Mouse (Mus musculus) liver, embryonic 14.5 days (tissue): ENCODE measurements around the gene Msantd2. TPM values are rescaled to one million over a fixed set of nuclear protein-coding genes. Genes with fewer than 3 reads are reported as not detected.

Experiments used
- ATAC-seq: fragments of 200-750 bp; cut with Nextera tagmentation; 2 replicates; pipeline ENCODE4 v1.8.0; 2017; ENCODE audit warnings: moderate number of reproducible peaks, mild to moderate bottlenecking, moderate library complexity; ENCODE audit not compliant: insufficient read depth
- DNase-seq, 3 experiments: peaks; one replicate each; pipeline ENCODE4 v3.0.0-alpha.2; 2012 to 2013; ENCODE audit warnings: low read depth in 3 of 3, low spot score in 3 of 3
- H3K27ac ChIP-seq: fragments of 300-500 bp; sonication (generic); 2 replicates; pipeline ENCODE4 v1.5.1; 2014; ENCODE audit warnings: moderate library complexity, mild to moderate bottlenecking, control low read depth, inconsistent platforms
- H3K27me3 ChIP-seq: fragments of 300-500 bp; sonication (generic); 2 replicates; pipeline ENCODE4 v1.6.1; 2014; ENCODE audit warnings: mild to moderate bottlenecking, low read length, moderate library complexity; ENCODE audit not compliant: control insufficient read depth, insufficient read depth
- H3K36me3 ChIP-seq: fragments of 300-500 bp; sonication (generic); replicated peaks from 2 replicates; pipeline ENCODE4 v1.6.1; 2014; ENCODE audit warnings: low read depth; ENCODE audit not compliant: control insufficient read depth, insufficient read depth
- H3K4me1 ChIP-seq, 2 experiments: fragments of 200-500 bp in 1 of 2; fragments of 300-500 bp in 1 of 2; sonication (generic) in 1 of 2; replicated peaks; 2 replicates each; pipeline ENCODE4 v1.6.1; 2012 to 2014; ENCODE audit warnings: antibody characterized with exemption in 1 of 2, inconsistent platforms in 1 of 2, low read length in 1 of 2; ENCODE audit not compliant: control insufficient read depth in 2 of 2, insufficient read depth in 2 of 2
- H3K4me2 ChIP-seq: fragments of 300-500 bp; sonication (generic); 2 replicates; pipeline ENCODE4 v1.6.1; 2014; ENCODE audit warnings: low read depth, mild to moderate bottlenecking, control low read depth, moderate library complexity
- H3K4me3 ChIP-seq, 2 experiments: fragments of 200-500 bp in 1 of 2; fragments of 300-500 bp in 1 of 2; sonication (generic) in 1 of 2; 2 replicates each; pipeline ENCODE4 v1.5.1; 2012 to 2014; ENCODE audit warnings: low read depth in 2 of 2, low read length in 2 of 2, mild to moderate bottlenecking in 2 of 2, control low read depth in 1 of 2, inconsistent platforms in 1 of 2, moderate library complexity in 1 of 2; ENCODE audit not compliant: insufficient read depth in 1 of 2
- H3K9ac ChIP-seq: fragments of 300-500 bp; sonication (generic); replicated peaks from 2 replicates; pipeline ENCODE4 v1.6.1; 2014; ENCODE audit warnings: mild to moderate bottlenecking, control low read depth, moderate library complexity
- H3K9me3 ChIP-seq: fragments of 300-500 bp; sonication (generic); 2 replicates; pipeline ENCODE4 v1.6.1; 2016; ENCODE audit warnings: low read length, mixed read lengths; ENCODE audit not compliant: control insufficient read depth
- CTCF ChIP-seq: IDR thresholded peaks from 2 replicates; pipeline ENCODE4 v1.5.1; 2016; ENCODE audit warnings: antibody characterized with exemption, low read depth, control low read depth
- EP300 ChIP-seq: IDR thresholded peaks from 2 replicates; pipeline ENCODE4 v1.6.1; 2016; ENCODE audit warnings: antibody characterized with exemption, low read depth
- WGBS: fragments of 180-500 bp; shearing (Covaris S2); extraction: QIAGEN DNeasy Blood & Tissue Kit; methylation state at CpG from one replicate; pipeline ENCODE4 v1.1.7; 2014; ENCODE audit not compliant: insufficient replicate concordance; 5-methylcytosine and 5-hydroxymethylcytosine counted together
- polyA plus RNA-seq, 2 experiments: library from polyadenylated mRNA; depleted of rRNA in 1 of 2; stranded (reverse) in 1 of 2; unstranded in 1 of 2; fragments of >200 nt; fragmentation: Nextera tagmentation in 1 of 2; extraction: Ambion mirVana in 1 of 2; gene quantifications; 2 replicates each; pipeline versions ENCODE4 v1.2.1 to v1.2.3; 2012 to 2014

Gene Msantd2
- polyA plus RNA-seq, 2 experiments = 3.8 to 9.3 TPM

DNA sequence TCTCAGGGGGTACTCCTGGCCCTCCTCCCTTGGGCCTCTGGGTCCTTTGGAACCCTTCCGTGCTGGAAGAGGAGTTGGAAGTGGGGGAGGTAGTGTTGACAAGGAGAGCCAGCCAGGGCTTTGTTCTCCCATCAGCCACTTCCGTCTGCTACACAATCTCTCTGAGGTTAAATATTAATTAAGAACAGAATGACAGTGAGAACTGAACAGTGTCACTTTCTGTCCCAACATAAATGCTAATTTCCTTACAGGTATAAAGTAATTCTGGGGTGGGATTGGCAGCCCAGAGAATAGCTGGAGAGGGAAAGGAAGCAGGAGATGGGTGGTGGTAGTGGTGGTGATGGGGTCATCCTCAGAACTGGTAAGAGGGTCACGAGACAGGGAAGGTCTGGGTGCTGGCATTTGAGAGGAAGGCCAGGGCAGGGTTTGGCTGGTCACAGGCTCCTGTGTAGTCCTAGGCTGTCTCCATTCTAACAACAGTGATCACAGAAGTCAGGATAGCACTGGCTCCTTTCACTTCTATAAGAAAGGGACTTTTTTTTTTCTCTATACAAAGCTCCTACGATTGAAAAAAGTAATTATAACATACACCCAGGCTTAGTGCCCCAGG is 79.6 kb downstream of the Msantd2 start:
- Histone ChIP-seq H3K4me2 (peak overlapping the region; percentile 44; the same call in 1 of the 2 replicates), H3K9ac (no peak overlapping the region), H3K27me3 (no peaks in the 10 kb centered on the region), H3K36me3 (no peaks in the 10 kb centered on the region), H3K9me3 (no peaks in the 10 kb centered on the region), H3K4me3 (no peak overlapping the region), H3K4me1 (peaks cover 40 to 62% of the 10 kb centered on the region in 2 experiments), H3K27ac (no peak overlapping the region)
- 38% methylated on average over 4 of the region's 4 CpGs for WGBS
- TF ChIP-seq CTCF = no peak
- no peak for TF ChIP-seq EP300
- ATAC-seq (no peak), DNase-seq (no peak)

DNA sequence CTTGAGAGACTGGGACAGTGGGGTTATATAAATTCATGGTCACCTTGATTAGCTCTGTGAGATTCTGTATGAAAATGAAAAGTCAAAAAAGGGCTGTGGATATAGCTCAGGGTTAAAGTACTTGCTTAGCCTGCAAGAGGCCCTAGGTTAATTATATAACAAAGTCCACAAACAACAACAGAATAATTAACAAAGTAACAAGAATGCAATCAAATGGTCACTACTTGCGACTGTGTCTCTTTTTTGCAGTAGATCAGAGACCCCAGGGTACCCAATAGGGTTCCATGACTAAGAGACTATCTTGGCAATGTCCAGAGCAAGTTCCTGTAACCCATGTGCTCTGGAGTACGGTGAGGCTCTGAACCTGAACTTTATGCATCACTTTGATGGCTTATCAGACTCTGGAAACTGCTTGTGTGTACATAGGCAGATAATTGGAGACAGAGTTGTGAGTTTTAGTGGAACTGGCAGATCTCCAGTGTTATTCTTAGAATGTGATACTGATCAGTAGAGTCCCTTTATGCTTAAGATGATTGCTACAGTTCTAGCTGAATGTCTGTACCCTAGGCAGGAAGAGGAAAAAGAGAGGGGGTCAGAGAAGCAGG is 80.2 kb downstream of the Msantd2 start:
- no peak for TF ChIP-seq CTCF
- TF ChIP-seq EP300 = peak; percentile 26
- ATAC-seq = peak; percentile 46
- H3K4me2 ChIP-seq = no peak overlapping the region
- WGBS = 28% methylated on average over 2 of the region's 2 CpGs
- H3K36me3 ChIP-seq = no peaks in the 10 kb centered on the region
- no peaks in the 10 kb centered on the region for H3K9me3 ChIP-seq
- no peak overlapping the region for H3K4me3 ChIP-seq
- peaks cover 34 to 56% of the 10 kb centered on the region in 2 experiments for H3K4me1 ChIP-seq
- H3K27ac ChIP-seq = no peak overlapping the region
- no peak for DNase-seq
- H3K27me3 ChIP-seq = no peaks in the 10 kb centered on the region
- no peak overlapping the region for H3K9ac ChIP-seq

DNA sequence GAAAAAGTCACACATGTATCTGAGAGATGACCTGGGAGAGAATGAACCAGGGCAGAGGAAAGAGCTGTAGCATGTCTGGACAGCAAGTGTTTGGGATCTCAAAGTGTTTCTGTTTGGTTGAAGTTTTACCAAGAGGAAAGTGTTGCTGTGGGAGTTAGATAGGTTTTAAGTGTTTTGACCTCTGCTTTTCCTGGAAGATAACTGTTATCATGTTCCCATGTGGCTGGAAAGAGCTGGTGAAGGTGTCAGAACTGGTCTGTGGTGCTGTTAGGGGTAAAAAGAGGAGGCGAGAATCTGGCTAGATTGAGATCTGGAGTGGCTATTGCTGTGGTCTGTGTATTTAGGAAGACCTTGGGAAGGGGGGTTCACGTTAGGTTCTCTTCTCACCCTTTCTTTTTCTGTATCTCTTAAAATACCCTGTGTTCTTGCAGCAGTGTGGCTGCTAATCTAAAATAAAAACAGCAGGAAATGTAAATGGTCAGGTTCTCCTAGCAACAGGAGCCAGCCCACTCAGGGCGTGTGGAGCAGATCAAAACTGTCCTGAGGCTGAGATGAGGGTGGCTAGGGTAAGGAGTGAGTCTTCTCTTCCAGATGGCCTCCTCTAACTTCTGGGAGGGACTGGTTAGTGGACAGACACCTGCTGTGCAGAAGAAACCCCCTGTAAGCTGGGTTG is 83.2 kb downstream of the Msantd2 start:
- peak overlapping the region; percentile 11; the same call in 1 of the 2 replicates for H3K4me2 ChIP-seq
- H3K4me1 ChIP-seq = peaks cover 30 to 40% of the 10 kb centered on the region in 2 experiments

More for the DNA sequence above, 83.2 kb downstream of the Msantd2 start:
- no peak overlapping the region for H3K27ac ChIP-seq
- WGBS = 9% methylated on average over 3 of the region's 3 CpGs
- no peak overlapping the region for H3K4me3 ChIP-seq
- DNase-seq (no peak), ATAC-seq (peak; percentile 16; the same call in 1 of the 2 replicates)
- no peaks in the 10 kb centered on the region for H3K36me3 ChIP-seq
- TF ChIP-seq EP300 (0 out of 2 replicates have a peak, but pooled peaks have one; percentile 32), CTCF (no peak)
- no peaks in the 10 kb centered on the region for H3K9me3 ChIP-seq
- H3K9ac ChIP-seq = peak overlapping the region; percentile 6; the same call in 1 of the 2 replicates
- no peaks in the 10 kb centered on the region for H3K27me3 ChIP-seq

Other genes starting within 250 kb of the Msantd2 start
- gene Slc37a2, start 233.6 kb upstream of the Msantd2 start, polyA plus RNA-seq (2012; rRNA removed) = 1.0 and 1.1 TPM in 2 replicates
- 1.2 and 1.8 TPM in 2 replicates for gene Slc37a2, start 233.6 kb upstream of the Msantd2 start, polyA plus RNA-seq (2014; fragmentation: Nextera tagmentation; extraction: Ambion mirVana)
- 1.1 and 1.5 TPM in 2 replicates for gene Ccdc15, start 140.9 kb upstream of the Msantd2 start, polyA plus RNA-seq (2012; rRNA removed)
- gene Ccdc15, start 140.9 kb upstream of the Msantd2 start, polyA plus RNA-seq (2014; fragmentation: Nextera tagmentation; extraction: Ambion mirVana) = 3.0 and 3.6 TPM in 2 replicates
- gene Hepacam, start 122.0 kb upstream of the Msantd2 start, polyA plus RNA-seq (2012; rRNA removed) = not detected in 2 replicates
- gene Hepacam, start 122.0 kb upstream of the Msantd2 start, polyA plus RNA-seq (2014; fragmentation: Nextera tagmentation; extraction: Ambion mirVana) = not detected in 2 replicates
- gene Robo4, start 87.4 kb upstream of the Msantd2 start, polyA plus RNA-seq (2012; rRNA removed) = 1.4 TPM in 2 replicates
- 1.6 and 1.8 TPM in 2 replicates for gene Robo4, start 87.4 kb upstream of the Msantd2 start, polyA plus RNA-seq (2014; fragmentation: Nextera tagmentation; extraction: Ambion mirVana)
- gene Robo3, start 56.1 kb upstream of the Msantd2 start, polyA plus RNA-seq (2012; rRNA removed) = 0.23 and 0.25 TPM in 2 replicates
- gene Robo3, start 56.1 kb upstream of the Msantd2 start, polyA plus RNA-seq (2014; fragmentation: Nextera tagmentation; extraction: Ambion mirVana) = 0.05 and 0.11 TPM in 2 replicates
- gene Esam, start 38.8 kb downstream of the Msantd2 start, polyA plus RNA-seq (2012; rRNA removed) = 6.5 and 7.3 TPM in 2 replicates
- gene Esam, start 38.8 kb downstream of the Msantd2 start, polyA plus RNA-seq (2014; fragmentation: Nextera tagmentation; extraction: Ambion mirVana) = 9.9 and 10.7 TPM in 2 replicates
- gene Vsig2, start 49.9 kb downstream of the Msantd2 start, polyA plus RNA-seq (2012; rRNA removed) = 0.70 and 0.81 TPM in 2 replicates
- 0.36 TPM in 1 of 2 replicates, not detected in the other for gene Vsig2, start 49.9 kb downstream of the Msantd2 start, polyA plus RNA-seq (2014; fragmentation: Nextera tagmentation; extraction: Ambion mirVana)
- 5.4 and 7.1 TPM in 2 replicates for gene Nrgn, start 63.6 kb downstream of the Msantd2 start, polyA plus RNA-seq (2012; rRNA removed)
- gene Nrgn, start 63.6 kb downstream of the Msantd2 start, polyA plus RNA-seq (2014; fragmentation: Nextera tagmentation; extraction: Ambion mirVana) = 5.4 and 7.6 TPM in 2 replicates
- 2.2 TPM in 2 replicates for gene Siae, start 66.4 kb downstream of the Msantd2 start, polyA plus RNA-seq (2012; rRNA removed)
- 5.7 and 6.0 TPM in 2 replicates for gene Siae, start 66.4 kb downstream of the Msantd2 start, polyA plus RNA-seq (2014; fragmentation: Nextera tagmentation; extraction: Ambion mirVana)
- gene Spa17, start 124.4 kb downstream of the Msantd2 start, polyA plus RNA-seq (2012; rRNA removed) = 0.56 and 1.3 TPM in 2 replicates
- gene Spa17, start 124.4 kb downstream of the Msantd2 start, polyA plus RNA-seq (2014; fragmentation: Nextera tagmentation; extraction: Ambion mirVana) = 2.6 and 2.7 TPM in 2 replicates
- 15.7 and 23.1 TPM in 2 replicates for gene Tbrg1, start 168.0 kb downstream of the Msantd2 start, polyA plus RNA-seq (2012; rRNA removed)
- gene Tbrg1, start 168.0 kb downstream of the Msantd2 start, polyA plus RNA-seq (2014; fragmentation: Nextera tagmentation; extraction: Ambion mirVana) = 47.0 and 54.5 TPM in 2 replicates
- not detected in 2 replicates for gene Panx3, start 179.9 kb downstream of the Msantd2 start, polyA plus RNA-seq (2012; rRNA removed)
- gene Panx3, start 179.9 kb downstream of the Msantd2 start, polyA plus RNA-seq (2014; fragmentation: Nextera tagmentation; extraction: Ambion mirVana) = not detected in 2 replicates
- gene Olfr160, start 226.9 kb downstream of the Msantd2 start, polyA plus RNA-seq (2012; rRNA removed) = not detected in 2 replicates
- gene Olfr160, start 226.9 kb downstream of the Msantd2 start, polyA plus RNA-seq (2014; fragmentation: Nextera tagmentation; extraction: Ambion mirVana) = not detected in 2 replicates